Mouse (Mus musculus) liver, adult 2 months (tissue): ENCODE measurements around the gene Ccdc184. TPM values are rescaled to one million over a fixed set of nuclear protein-coding genes. Genes with fewer than 3 reads are reported as not detected.

ENCODE experiments used
- DNase-seq: peaks from one replicate; pipeline ENCODE4 v3.0.0-alpha.2; 2011; ENCODE audit warnings: low read depth, low spot score; ENCODE audit errors: extremely low read depth
- H3K27ac ChIP-seq: fragments of 200-500 bp; replicated peaks from 2 replicates; pipeline ENCODE4 v1.5.1; 2012; ENCODE audit warnings: low read depth, mild to moderate bottlenecking, control low read depth, inconsistent platforms, low read length; ENCODE audit not compliant: insufficient read depth
- H3K27me3 ChIP-seq: fragments of 200-500 bp; 2 replicates; pipeline ENCODE4 v1.6.1; 2012; ENCODE audit warnings: mild to moderate bottlenecking, moderate library complexity, low read length, inconsistent platforms; ENCODE audit not compliant: control insufficient read depth, insufficient read depth
- H3K36me3 ChIP-seq: fragments of 200-500 bp; 2 replicates; pipeline ENCODE4 v1.6.1; 2012; ENCODE audit warnings: low read length, inconsistent platforms; ENCODE audit not compliant: control insufficient read depth, insufficient read depth
- H3K4me1 ChIP-seq: fragments of 200-500 bp; 2 replicates; pipeline ENCODE4 v1.6.1; 2011; ENCODE audit warnings: low read length; ENCODE audit not compliant: control insufficient read depth, insufficient read depth
- H3K4me3 ChIP-seq: fragments of 200-500 bp; 2 replicates; pipeline ENCODE4 v1.5.1; 2011; ENCODE audit warnings: low read depth, mild to moderate bottlenecking, control low read depth, low read length, moderate library complexity; ENCODE audit not compliant: insufficient read depth
- H3K79me2 ChIP-seq: fragments of 200-500 bp; 2 replicates; pipeline ENCODE4 v1.6.1; 2012; ENCODE audit warnings: inconsistent platforms, mild to moderate bottlenecking, low read length, moderate library complexity; ENCODE audit not compliant: control insufficient read depth, insufficient read depth
- H3K9ac ChIP-seq: fragments of 200-500 bp; 2 replicates; pipeline ENCODE4 v1.6.1; 2012; ENCODE audit warnings: low read depth, mild to moderate bottlenecking, control low read depth, inconsistent platforms, low read length
- CTCF ChIP-seq: fragments of 200-500 bp; IDR thresholded peaks from 2 replicates; pipeline ENCODE4 v1.5.1; 2011; ENCODE audit warnings: low read depth, low read length, control low read depth
- POLR2A ChIP-seq: fragments of 200-500 bp; IDR thresholded peaks from 2 replicates; pipeline ENCODE4 v1.6.1; 2011; ENCODE audit warnings: low read length, control low read depth; ENCODE audit not compliant: insufficient read depth; ENCODE audit errors: extremely low read depth
- WGBS: fragments of 180-500 bp; shearing (Covaris S2); methylation state at CpG from one replicate; pipeline ENCODE4 v1.1.7; 2018; 5-methylcytosine and 5-hydroxymethylcytosine counted together
- polyA plus RNA-seq: library from polyadenylated mRNA; depleted of rRNA; stranded (reverse); fragments of >200 nt; gene quantifications from 2 replicates; pipeline ENCODE4 v1.2.3, GENCODE M21; 2012
- total RNA-seq: library from RNA; depleted of rRNA; stranded (reverse); fragments of >200 nt; gene quantifications from 2 replicates; pipeline ENCODE4 v1.2.3, GENCODE M21; 2014

Ccdc184 gene
- total and polyA plus RNA-seq, 2 experiments: not detected

- Histone ChIP-seq H3K27me3 (no peaks in the 10 kb centered on the region), H3K36me3 (no peaks in the 10 kb centered on the region), H3K79me2 (no peaks in the 10 kb centered on the region), H3K4me1 (no peaks in the 10 kb centered on the region; the same call in 1 of the 2 replicates), H3K4me3 (peak overlapping the region; percentile 25; the same call in 1 of the 2 replicates), H3K9ac (no peak overlapping the region), H3K27ac (no peak overlapping the region)
- no peak for DNase-seq
- WGBS: 16% methylated on average over 26 of the region's 26 CpGs
- TF ChIP-seq CTCF (no peak), POLR2A (no peak)
These were observed 13.7 kb downstream of the Ccdc184 start for GRCm38 (mm10) chr15:98180567-98181131.

- H3K27ac ChIP-seq: no peak overlapping the region
- peak overlapping the region; percentile 67 for H3K4me3 ChIP-seq
- no peaks in the 10 kb centered on the region for H3K79me2 ChIP-seq
- WGBS: under 1% methylated on average over 30 of the region's 30 CpGs
- H3K9ac ChIP-seq: 0 out of 2 replicates have a peak overlapping the region, but pooled peaks have one; percentile 5
- H3K4me1 ChIP-seq: no peaks in the 10 kb centered on the region; the same call in 1 of the 2 replicates
- TF ChIP-seq CTCF (peak; percentile 81), POLR2A (no peak)
- H3K36me3 ChIP-seq: no peaks in the 10 kb centered on the region
- peak; percentile 56 for DNase-seq
- no peaks in the 10 kb centered on the region for H3K27me3 ChIP-seq
These were observed 14.3 kb downstream of the Ccdc184 start for GRCm38 (mm10) chr15:98181132-98181711.

- H3K27me3 ChIP-seq: no peaks in the 10 kb centered on the region
- TF ChIP-seq CTCF: no peak
- no peak for TF ChIP-seq POLR2A
- DNase-seq: no peak
- 73% methylated on average over 12 of the region's 12 CpGs for WGBS
- no peaks in the 10 kb centered on the region for H3K79me2 ChIP-seq
- H3K27ac ChIP-seq: no peak overlapping the region
- no peak overlapping the region for H3K4me3 ChIP-seq
- no peak overlapping the region for H3K9ac ChIP-seq
- no peaks in the 10 kb centered on the region; the same call in 1 of the 2 replicates for H3K4me1 ChIP-seq
- H3K36me3 ChIP-seq: no peaks in the 10 kb centered on the region
These were observed 15.1 kb downstream of the Ccdc184 start for GRCm38 (mm10) chr15:98181856-98182570.

GRCm38 (mm10) chr15:98184456-98184855, 17.5 kb downstream of the Ccdc184 start:
- Histone ChIP-seq H3K27me3 (no peaks in the 10 kb centered on the region), H3K36me3 (no peaks in the 10 kb centered on the region), H3K9ac (no peak overlapping the region), H3K79me2 (no peaks in the 10 kb centered on the region), H3K4me1 (no peaks in the 10 kb centered on the region; the same call in 1 of the 2 replicates), H3K27ac (no peak overlapping the region), H3K4me3 (no peak overlapping the region)
- TF ChIP-seq CTCF: no peak
- no peak for TF ChIP-seq POLR2A
- DNase-seq: no peak
- WGBS: 62% methylated on average over 4 of the region's 4 CpGs

- no peak within 1 kb of the TSS for H3K9ac ChIP-seq
- TF ChIP-seq POLR2A (no peak), CTCF (no peak)
- H3K27ac ChIP-seq: no peak within 1 kb of the TSS
- H3K79me2 ChIP-seq: no peaks in the 10 kb centered on the region
- WGBS: 59% methylated on average over 3 of the region's 3 CpGs
- DNase-seq: no peak
- no peak within 1 kb of the TSS for H3K4me3 ChIP-seq
- no peaks in the 10 kb centered on the region for H3K4me1 ChIP-seq
- no peaks in the 10 kb centered on the region for H3K27me3 ChIP-seq
- H3K36me3 ChIP-seq: no peaks in the 10 kb centered on the region
These were observed 28.5 kb downstream of the Ccdc184 start, which contains the start of gene Olfr288 for GRCm38 (mm10) chr15:98195442-98195841. TSS of gene Olfr288 (minus strand) at chr15:98195542.

GRCm38 (mm10) chr15:98209676-98210075, 42.7 kb downstream of the Ccdc184 start:
- no peaks in the 10 kb centered on the region for H3K36me3 ChIP-seq
- no peak overlapping the region for H3K9ac ChIP-seq
- WGBS: 70% methylated on average over 7 of the region's 7 CpGs
- H3K4me3 ChIP-seq: no peak overlapping the region
- TF ChIP-seq POLR2A (no peak), CTCF (no peak)
- H3K27ac ChIP-seq: no peak overlapping the region
- H3K27me3 ChIP-seq: no peaks in the 10 kb centered on the region
- no peaks in the 10 kb centered on the region for H3K79me2 ChIP-seq
- H3K4me1 ChIP-seq: no peaks in the 10 kb centered on the region
- no peak for DNase-seq
